Mouse (Mus musculus): ENCODE data around the gene Tagln.

DNA sequence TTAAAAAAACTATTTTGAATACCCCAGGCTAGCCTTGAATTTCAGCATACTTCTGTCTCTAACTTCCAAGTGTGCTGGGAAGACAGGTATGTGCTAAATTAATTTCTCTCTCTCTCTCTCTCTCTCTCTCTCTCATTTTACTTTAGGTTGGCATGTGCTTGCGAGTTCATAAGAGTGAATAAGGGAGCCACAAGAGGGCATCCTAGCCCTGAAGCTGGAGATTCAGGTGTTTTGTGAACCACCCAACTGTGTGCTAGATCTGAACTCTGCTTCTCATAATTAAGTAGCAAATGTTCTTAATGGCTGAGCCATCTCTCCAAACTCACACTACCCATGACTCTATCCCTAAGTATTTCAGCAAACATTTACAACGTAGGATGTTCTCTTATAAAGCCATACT is 41.0 kb upstream of the Tagln start:
- TF ChIP-seq CTCF (IDR thresholded peaks at IDR 0.05; ENCODE audit: borderline replicate concordance, insufficient read depth, low read depth, low read length) (peak; percentile 14; the same call in 1 of the 2 replicates), POLR2A (IDR thresholded peaks at IDR 0.05; ENCODE audit: borderline replicate concordance, insufficient read depth, low read length) (no peak)
